Mouse (Mus musculus): ENCODE measurements around the gene Tmem215.

The Tmem215 gene

GRCm38 (mm10) chr4:40471880-40472279 is at the start of gene Tmem215:
Gene Tmem215, plus strand, starts transcription at chr4:40472180.
- DNase-seq (ENCODE audit: low spot score in 2 of 2), result no peak

GRCm38 (mm10) chr4:40431916-40432315 is 40.1 kb upstream of the Tmem215 start:
- DNase-seq (ENCODE audit: low spot score in 2 of 2), result no peak

DNA sequence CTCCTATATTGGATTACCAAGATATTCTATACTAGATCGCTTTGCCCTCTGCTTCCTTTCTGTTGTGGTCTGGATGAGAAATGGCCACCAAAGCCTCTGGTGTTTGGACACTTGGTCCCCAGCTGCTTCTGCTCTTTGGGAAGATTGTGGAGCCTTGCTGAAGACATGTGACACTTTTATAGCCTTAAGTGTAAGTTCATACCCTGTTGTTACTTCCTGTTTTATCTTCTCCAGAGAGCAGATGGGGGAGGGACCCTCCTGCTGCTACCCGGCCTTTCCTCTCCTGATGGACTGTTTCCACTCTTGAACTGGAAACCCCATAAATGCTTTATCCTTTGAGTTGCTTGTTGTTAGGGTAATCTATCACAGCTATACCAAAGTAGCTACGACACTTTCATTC is 38.6 kb upstream of the Tmem215 start:
- DNase-seq (ENCODE audit: low spot score in 2 of 2), result no peak

- DNase-seq (ENCODE audit: low spot score in 2 of 2), result no peak
Measured at GRCm38 (mm10) chr4:40434388-40434787, 37.6 kb upstream of the Tmem215 start.

DNA sequence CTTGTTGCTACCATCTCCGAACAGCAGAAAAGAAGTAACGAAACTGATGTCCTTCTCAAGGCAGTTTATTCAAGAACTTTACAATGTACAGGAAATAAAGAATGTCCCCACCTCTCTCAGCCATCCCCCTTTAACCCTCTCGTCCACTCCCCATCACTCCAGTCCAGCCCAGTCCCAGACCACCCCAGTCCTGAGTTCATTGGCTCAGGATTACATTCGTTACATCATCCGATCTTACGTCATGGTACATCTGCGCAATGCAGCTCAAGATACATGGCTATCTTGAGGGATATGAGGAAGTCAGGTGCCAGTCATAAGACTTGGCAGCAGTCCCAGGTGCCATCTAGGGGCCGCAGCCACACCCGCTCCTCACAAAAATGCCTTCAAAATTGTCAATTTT is 28.4 kb upstream of the Tmem215 start:
- no peak for DNase-seq (ENCODE audit: low spot score in 2 of 2)

DNA sequence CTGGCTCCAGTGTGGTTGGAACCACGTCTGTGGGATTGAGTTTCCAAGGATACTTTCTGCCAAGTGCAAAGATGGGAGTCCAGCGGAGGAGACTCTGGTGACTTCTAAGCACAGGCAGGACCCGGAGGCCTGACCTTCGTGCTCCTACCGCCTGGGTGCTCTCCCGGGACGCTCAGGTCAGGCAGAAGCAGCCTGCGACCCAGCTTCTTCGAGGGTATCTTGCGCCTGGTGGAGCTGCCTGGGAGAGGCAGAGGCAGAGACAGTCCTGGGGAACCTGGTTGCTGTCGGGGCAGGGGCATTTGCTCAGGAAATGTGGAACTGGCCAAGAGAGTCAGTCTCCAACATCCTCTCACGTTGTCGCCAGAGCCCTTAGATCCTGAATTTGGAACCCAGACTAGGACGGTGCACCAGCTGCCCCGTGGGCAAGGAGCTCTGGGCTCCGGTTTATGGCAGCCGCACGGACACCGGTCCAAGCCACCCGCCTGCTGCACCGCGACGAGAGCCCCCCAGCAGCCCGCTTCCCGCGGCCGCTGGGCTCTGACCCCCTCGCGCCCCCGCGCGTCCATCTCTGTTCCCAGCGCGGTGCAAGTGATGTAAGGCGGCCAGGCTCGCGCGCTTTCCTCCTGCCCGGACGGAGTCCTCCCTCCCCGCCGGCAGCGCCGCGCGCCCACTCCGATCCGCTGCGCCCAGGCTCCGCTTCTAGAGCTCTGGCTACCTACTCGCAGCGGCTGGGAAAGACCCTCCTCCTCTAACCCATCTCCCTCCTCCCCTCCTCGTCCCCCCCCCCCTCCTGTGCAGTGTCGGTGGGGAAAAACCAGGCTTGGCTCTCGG is 935 bp downstream of the Tmem215 start:
- DNase-seq (ENCODE audit: low spot score in 2 of 2), result peak; percentile 48 to 51

- DNase-seq (ENCODE audit: low spot score in 2 of 2), result no peak
Measured at GRCm38 (mm10) chr4:40473911-40474310, 1.9 kb downstream of the Tmem215 start.

- peak in 1 of 2 experiments; percentile 25 for DNase-seq (ENCODE audit: low spot score in 2 of 2)
Measured at GRCm38 (mm10) chr4:40477963-40478362, 6.0 kb downstream of the Tmem215 start.

GRCm38 (mm10) chr4:40486546-40486945 is 14.6 kb downstream of the Tmem215 start:
- DNase-seq (ENCODE audit: low spot score in 2 of 2), result peak; percentile 45 to 53

- no peak for DNase-seq (ENCODE audit: low spot score in 2 of 2)
Measured at GRCm38 (mm10) chr4:40491731-40492130, 19.8 kb downstream of the Tmem215 start.

GRCm38 (mm10) chr4:40496354-40496753 is 24.4 kb downstream of the Tmem215 start:
- DNase-seq (ENCODE audit: low spot score in 2 of 2), result peak in 1 of 2 experiments; percentile 31

DNA sequence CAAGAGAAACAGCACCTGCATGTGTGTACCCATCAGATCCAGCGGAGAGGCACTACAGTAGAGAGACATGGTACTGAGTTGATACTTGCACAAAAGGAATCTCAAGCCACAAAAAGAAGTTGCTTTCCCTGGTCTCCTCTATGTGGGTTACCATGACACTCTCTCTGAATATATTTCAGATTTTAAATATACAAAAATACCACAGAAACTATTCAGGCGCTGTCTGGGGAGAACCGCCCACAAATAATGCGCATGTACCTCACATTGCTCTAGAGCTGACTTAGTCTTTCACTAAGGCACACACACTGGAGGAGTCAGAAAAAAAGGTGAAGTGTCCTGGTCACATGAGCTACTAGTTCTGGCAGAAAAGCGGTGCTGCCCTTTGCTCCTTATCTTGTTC is 24.8 kb downstream of the Tmem215 start:
- DNase-seq (ENCODE audit: low spot score in 2 of 2), result peak; percentile 42 to 48

- no peak for DNase-seq (ENCODE audit: low spot score in 2 of 2)
Measured at GRCm38 (mm10) chr4:40499812-40500591, 28.0 kb downstream of the Tmem215 start.

DNA sequence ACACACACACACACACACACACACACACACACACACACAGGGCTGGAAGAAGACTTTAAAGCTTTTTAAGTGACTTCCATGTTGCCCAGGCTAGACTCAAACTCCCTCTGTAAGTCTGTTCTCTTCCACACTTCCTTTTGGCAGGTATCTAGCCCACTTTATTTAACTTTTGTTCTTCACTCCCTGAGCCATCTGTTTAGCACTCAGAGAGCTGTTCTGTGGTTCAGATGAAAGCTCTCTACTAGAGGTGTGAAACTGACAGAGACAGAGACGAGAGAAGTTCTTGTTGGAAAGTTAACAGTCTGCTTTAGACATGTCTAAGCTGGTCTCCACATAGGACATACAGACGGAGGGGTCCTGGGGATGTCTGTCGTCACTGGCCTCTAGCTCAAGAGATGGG is 30.5 kb downstream of the Tmem215 start:
- no peak for DNase-seq (ENCODE audit: low spot score in 2 of 2)

- DNase-seq (ENCODE audit: low spot score in 2 of 2), result peak; percentile 63 to 67
Measured at GRCm38 (mm10) chr4:40509534-40509933, 37.6 kb downstream of the Tmem215 start.

DNA sequence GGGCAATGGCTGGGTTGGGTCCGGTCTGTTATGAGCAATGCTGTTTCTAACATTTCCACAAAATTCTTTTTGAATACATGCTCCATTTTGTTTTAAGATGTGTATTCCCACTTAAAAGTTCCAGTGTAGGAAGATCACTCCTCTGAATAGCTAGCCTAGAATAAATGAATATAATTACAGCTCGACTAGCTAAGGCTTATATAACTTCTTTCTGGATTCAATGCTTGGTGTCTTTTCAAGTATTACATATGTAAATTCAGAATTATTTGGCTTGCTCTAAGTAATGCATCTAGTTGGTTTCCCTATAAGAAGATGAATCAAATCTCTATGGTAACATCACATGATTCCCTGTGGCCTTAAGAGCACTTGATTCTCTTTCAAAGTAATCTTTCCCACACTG is 41.3 kb downstream of the Tmem215 start:
- DNase-seq (ENCODE audit: low spot score in 2 of 2), result no peak

DNA sequence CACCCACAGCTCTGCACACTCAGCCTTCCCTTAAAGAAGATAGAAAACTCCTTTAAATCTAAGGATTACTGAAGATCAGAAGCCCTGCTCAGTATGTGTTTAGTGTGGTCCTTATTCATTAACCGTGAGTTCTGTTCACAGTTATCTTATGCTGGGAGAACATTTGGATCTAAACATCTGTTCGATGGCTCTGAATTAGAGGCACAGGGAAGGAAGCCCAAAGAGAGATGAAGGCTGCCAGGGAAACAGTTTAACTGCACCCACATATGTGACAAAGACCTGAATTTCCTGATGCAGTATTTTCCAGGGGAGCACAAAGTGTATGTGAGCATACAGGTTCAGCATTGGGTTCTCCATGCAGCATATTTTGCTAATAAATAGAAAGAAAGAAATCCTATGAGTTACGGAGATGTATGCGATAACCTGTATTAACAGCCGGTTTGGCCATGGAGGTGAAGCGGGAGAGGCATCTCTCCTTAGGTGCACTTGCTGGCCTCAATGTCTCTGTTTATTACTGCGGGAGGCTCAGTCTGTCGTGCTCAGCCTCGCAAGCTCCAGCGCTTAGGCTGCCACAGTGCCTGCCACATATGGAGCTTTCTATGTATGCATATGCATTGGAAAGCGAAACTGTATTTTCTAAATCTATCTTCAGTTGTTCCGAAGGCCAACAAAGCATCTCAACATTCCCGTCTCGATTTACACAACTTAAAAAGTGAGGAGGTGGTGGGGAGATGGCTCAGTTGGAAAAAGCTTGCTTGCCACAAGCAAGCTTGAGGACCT is 46.8 kb downstream of the Tmem215 start:
- peak in 1 of 2 experiments; percentile 40 for DNase-seq (ENCODE audit: low spot score in 2 of 2)
